In the genomic region with DNA sequence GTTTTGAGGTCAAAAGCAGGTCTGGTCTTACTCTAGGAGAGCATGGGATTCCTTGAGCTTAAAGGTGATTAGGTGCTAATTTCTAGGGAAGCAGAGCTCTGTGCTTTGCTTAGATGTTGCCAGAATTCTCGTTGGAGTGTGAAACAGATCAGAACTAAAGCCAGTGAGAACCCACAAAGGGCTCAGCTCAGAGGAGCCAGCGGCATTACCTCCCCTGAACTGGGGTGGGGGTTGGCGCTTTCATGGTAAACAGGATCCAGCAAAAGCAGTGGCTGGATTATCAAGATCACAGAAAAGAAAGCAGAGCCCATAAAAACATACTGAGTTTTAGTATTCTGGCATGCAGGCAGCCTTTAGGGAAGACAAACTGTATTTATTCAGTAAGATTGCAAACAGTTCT, we compare ENCODE assay signal across 18 mouse cellular contexts. TPM values are rescaled to one million over a fixed set of nuclear protein-coding genes. Genes with fewer than 3 reads are reported as not detected.
DNase-seq lines count a peak whose midpoint lies in the region; ATAC-seq and TF ChIP-seq lines count a peak whose summit lies in the region.
"Had no signal": no experiment of that assay in that cellular context is flagged by ENCODE, and none has a peak within 500 bp of the region (broad histone marks: within the 10 kb centered on the region; RNA-seq: fewer than 3 reads in every experiment).

No protein-coding gene starts in this region.

- H3K9me3 ChIP-seq in kidney, embryonic 16.5 days (ENCODE audit: low read length) = no peaks in the 10 kb centered on the region
- no peaks in the 10 kb centered on the region for H3K9me3 ChIP-seq in embryonic facial prominence, embryonic 13.5 days
- no peaks in the 10 kb centered on the region for H3K9me3 ChIP-seq in limb, embryonic 12.5 days
- no peaks in the 10 kb centered on the region for H3K9me3 ChIP-seq in heart, embryonic 10.5 days
- H3K9me3 ChIP-seq: hindbrain, embryonic 15.5 days; midbrain, embryonic 12.5 days had no signal

- H3K36me3 ChIP-seq in kidney, embryonic 16.5 days (ENCODE audit: insufficient read depth, low read length) = no peaks in the 10 kb centered on the region
- no peaks in the 10 kb centered on the region for H3K36me3 ChIP-seq in embryonic facial prominence, embryonic 13.5 days
- no peaks in the 10 kb centered on the region for H3K36me3 ChIP-seq in limb, embryonic 12.5 days
- no peaks in the 10 kb centered on the region for H3K36me3 ChIP-seq in heart, embryonic 10.5 days
- H3K36me3 ChIP-seq: hindbrain, embryonic 15.5 days; midbrain, embryonic 12.5 days had no signal

- H3K4me2 ChIP-seq in kidney, embryonic 16.5 days (replicated peaks; ENCODE audit: low read depth, low read length) = no peak overlapping the region
- no peak overlapping the region for H3K4me2 ChIP-seq in embryonic facial prominence, embryonic 13.5 days
- no peak overlapping the region for H3K4me2 ChIP-seq in limb, embryonic 12.5 days
- H3K4me2 ChIP-seq: heart, embryonic 11.5 days; hindbrain, embryonic 15.5 days; liver, embryonic 11.5 days; lung, embryonic 14.5 days; midbrain, embryonic 12.5 days had no signal

- ATAC-seq in kidney, embryonic 16.5 days (ENCODE audit: low FRiP score, low TSS enrichment) = no peak
- ATAC-seq in Patski = peak; percentile 32
- ATAC-seq in embryonic facial prominence, embryonic 13.5 days (ENCODE audit: insufficient number of reproducible peaks, insufficient read depth, low FRiP score, low TSS enrichment, low read depth) = no peak
- no peak for ATAC-seq in limb, embryonic 12.5 days (ENCODE audit: insufficient number of reproducible peaks, insufficient read depth, low FRiP score, low TSS enrichment, low read depth)
- ATAC-seq: intestine, postnatal 0 days had no signal

- POLR2A ChIA-PET in Patski (lab: Charles Lee) = interaction anchor here (0.6 to 1.9 kb wide), 4 partner anchors 10 to 33 kb away, joined by 3 to 6 read pairs (median 4); no protein-coding TSS in a partner anchor

- 21% methylated on average over 3 of the region's 3 CpGs for WGBS in kidney, embryonic 16.5 days
- 5% methylated on average over 3 of the region's 3 CpGs for WGBS in embryonic facial prominence, embryonic 13.5 days
- 7% methylated on average over 3 of the region's 3 CpGs for WGBS in limb, embryonic 12.5 days
- 22% methylated on average over 3 of the region's 3 CpGs for WGBS in heart, embryonic 10.5 days

- H3K9ac ChIP-seq in kidney, embryonic 16.5 days (replicated peaks; ENCODE audit: low read length) = no peak overlapping the region
- H3K9ac ChIP-seq in embryonic facial prominence, embryonic 13.5 days = no peak overlapping the region
- H3K9ac ChIP-seq in limb, embryonic 12.5 days (replicated peaks) = no peak overlapping the region
- H3K9ac ChIP-seq: hindbrain, embryonic 15.5 days; lung, embryonic 14.5 days; midbrain, embryonic 12.5 days had no signal

- no peaks in the 10 kb centered on the region for H3K4me1 ChIP-seq in kidney, embryonic 16.5 days (ENCODE audit: insufficient read depth, low read length)
- peaks cover 46% of the 10 kb centered on the region for H3K4me1 ChIP-seq in embryonic facial prominence, embryonic 13.5 days
- peaks cover 43% of the 10 kb centered on the region for H3K4me1 ChIP-seq in limb, embryonic 12.5 days (replicated peaks)
- H3K4me1 ChIP-seq in heart, embryonic 10.5 days = 0 out of 2 replicates have a peak, but pooled peaks cover 3% of the 10 kb centered on the region

- H3K27ac ChIP-seq in kidney, embryonic 16.5 days (ENCODE audit: low read length) = peak overlapping the region; percentile 64
- H3K27ac ChIP-seq in embryonic facial prominence, embryonic 13.5 days = peak overlapping the region; percentile 94
- H3K27ac ChIP-seq in limb, embryonic 12.5 days = peak overlapping the region; percentile 86
- H3K27ac ChIP-seq in heart, embryonic 10.5 days = no peak overlapping the region
- H3K27ac ChIP-seq: hindbrain, embryonic 15.5 days; midbrain, embryonic 12.5 days had no signal

- DNase-seq in kidney, adult 8-10 months = no peak
- peak; percentile 75 for DNase-seq in Patski (ENCODE audit: low read depth, low spot score)
- DNase-seq in ovary, postnatal 10 days (ENCODE audit: low spot score) = no peak
- DNase-seq in heart, embryonic 10.5 days (ENCODE audit: low spot score) = no peak
- DNase-seq in frontal cortex, postnatal 25 days (ENCODE audit: low spot score in 2 of 2) = no peak
- DNase-seq: cerebellum, adult 11-12 months; lung, embryonic 14.5 days; lung, postnatal 4 days; right cerebral cortex, adult 18-20 months had no signal

- no peak overlapping the region for H3K4me3 ChIP-seq in kidney, embryonic 16.5 days (ENCODE audit: low read length)
- H3K4me3 ChIP-seq in embryonic facial prominence, embryonic 13.5 days = no peak overlapping the region
- no peak overlapping the region for H3K4me3 ChIP-seq in limb, embryonic 12.5 days (replicated peaks)
- H3K4me3 ChIP-seq in heart, embryonic 10.5 days = no peak overlapping the region
- H3K4me3 ChIP-seq: hindbrain, embryonic 15.5 days; midbrain, embryonic 12.5 days had no signal

- no peaks in the 10 kb centered on the region for H3K27me3 ChIP-seq in kidney, embryonic 16.5 days (ENCODE audit: insufficient read depth, low read length)
- no peaks in the 10 kb centered on the region for H3K27me3 ChIP-seq in Patski
- no peaks in the 10 kb centered on the region for H3K27me3 ChIP-seq in embryonic facial prominence, embryonic 13.5 days
- H3K27me3 ChIP-seq in limb, embryonic 12.5 days = no peaks in the 10 kb centered on the region
- H3K27me3 ChIP-seq in heart, embryonic 10.5 days (ENCODE audit: insufficient read depth, poor library complexity, severe bottlenecking) = no peaks in the 10 kb centered on the region
- H3K27me3 ChIP-seq: CH12.LX; hindbrain, embryonic 15.5 days; midbrain, embryonic 12.5 days had no signal

- TF ChIP-seq CTCF in Patski (IDR thresholded peaks at IDR 0.05) = no peak

- in situ Hi-C loops in Patski (cut with MboI; ENCODE audit: low pct_unique_long_range_greater_than_20kb) = loop anchor here (25.0 kb wide), 2 partner anchors 669 to 1019 kb away; no protein-coding TSS in a partner anchor

- CTCF ChIA-PET in Patski (lab: Charles Lee) = interaction anchor here (0.6 to 2.2 kb wide), 12 partner anchors 8 to 64 kb away, joined by 3 to 11 read pairs (median 4); no protein-coding TSS in a partner anchor

RNA-seq across cellular contexts. Expression of gene Spp1, which starts 28.2 kb away (rescaled TPM):
- 167 and 243 TPM in 2 replicates for polyA plus RNA-seq in kidney, embryonic 16.5 days (2015; fragmentation: Nextera tagmentation; extraction: Ambion mirVana)
- 39,380 TPM for polyA plus RNA-seq in Patski (2021)
- polyA plus RNA-seq in embryonic facial prominence, embryonic 13.5 days (2015; fragmentation: Nextera tagmentation; extraction: Ambion mirVana) = 6.1 and 9.8 TPM in 2 replicates
- 5.3 and 5.5 TPM in 2 replicates for polyA plus RNA-seq in limb, embryonic 12.5 days (2016; fragmentation: Nextera tagmentation; extraction: Ambion mirVana)
- polyA plus RNA-seq in heart, embryonic 10.5 days (2016; fragmentation: Nextera tagmentation; extraction: Ambion mirVana) = 2.1 and 2.2 TPM in 2 replicates

RNA-seq across cellular contexts. Expression of gene Pkd2, which starts 52.5 kb away (rescaled TPM):
- 15.2 and 17.4 TPM in 2 replicates for polyA plus RNA-seq in kidney, embryonic 16.5 days (2015; fragmentation: Nextera tagmentation; extraction: Ambion mirVana)
- 123 TPM for polyA plus RNA-seq in Patski (2021)
- 20.2 and 22.4 TPM in 2 replicates for polyA plus RNA-seq in embryonic facial prominence, embryonic 13.5 days (2015; fragmentation: Nextera tagmentation; extraction: Ambion mirVana)
- polyA plus RNA-seq in limb, embryonic 12.5 days (2016; fragmentation: Nextera tagmentation; extraction: Ambion mirVana) = 30.7 and 32.8 TPM in 2 replicates
- 6.7 and 10.6 TPM in 2 replicates for polyA plus RNA-seq in heart, embryonic 10.5 days (2016; fragmentation: Nextera tagmentation; extraction: Ambion mirVana)

Comparison
In these comparisons a context has a peak if more than half of its experiments do, and no peak if none do; other contexts are left out.
1. RNA of gene Spp1, which starts 28.2 kb away (polyA plus RNA-seq): 39,380 TPM in Patski (single experiment); 167 to 243 TPM in kidney, embryonic 16.5 days, 6.1 to 9.8 TPM in embryonic facial prominence, embryonic 13.5 days, 5.3 to 5.5 TPM in limb, embryonic 12.5 days and 2.1 to 2.2 TPM in heart, embryonic 10.5 days; every median in the first group is over 100 times any median in the second.